9 mouse cellular contexts compared by ENCODE assay signal in the genomic region with DNA sequence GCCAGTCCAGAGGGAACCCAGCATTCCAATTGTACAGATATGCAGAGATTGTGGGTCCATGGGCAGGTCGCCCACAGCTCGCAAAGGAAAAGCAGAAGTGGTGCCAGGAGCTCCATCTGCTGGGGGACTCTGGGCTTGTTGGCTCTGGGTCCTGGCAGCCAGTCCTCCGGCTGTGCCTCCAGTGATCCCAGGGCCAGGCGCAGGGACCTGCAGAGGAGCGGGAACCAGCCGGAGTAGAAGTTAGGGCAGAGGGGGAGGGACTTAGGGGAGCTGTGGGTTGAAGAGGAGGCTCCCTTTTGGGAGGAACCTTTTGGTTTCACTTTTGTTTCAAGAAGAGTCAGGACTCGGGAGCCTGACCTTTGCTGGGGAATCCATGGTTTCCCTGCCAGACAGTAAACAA. TPM values are rescaled to one million over a fixed set of nuclear protein-coding genes. Genes with fewer than 3 reads are reported as not detected.
A peak's percentile ranks its signal among the peaks of the same experiment; 100 is the strongest.
DNase-seq lines count a peak whose midpoint lies in the region.
"Had no signal": no experiment of that assay in that cellular context is flagged by ENCODE, and none has a peak within 500 bp of the region (broad histone marks: within the 10 kb centered on the region; RNA-seq: fewer than 3 reads in every experiment).

No protein-coding gene starts in this region.

- H3K4me3 ChIP-seq in forebrain, embryonic 10.5 days = no peak overlapping the region
- H3K4me3 ChIP-seq: neural tube, embryonic 12.5 days had no signal

- no peak overlapping the region for H3K27ac ChIP-seq in forebrain, embryonic 10.5 days
- H3K27ac ChIP-seq: neural tube, embryonic 12.5 days had no signal

- no peaks in the 10 kb centered on the region for H3K4me1 ChIP-seq in forebrain, embryonic 10.5 days
- H3K4me1 ChIP-seq: neural tube, embryonic 12.5 days had no signal

- 69% methylated on average over 7 of the region's 7 CpGs for WGBS in forebrain, embryonic 10.5 days

- H3K27me3 ChIP-seq in forebrain, embryonic 10.5 days (ENCODE audit: poor library complexity, severe bottlenecking) = no peaks in the 10 kb centered on the region
- H3K27me3 ChIP-seq: neural tube, embryonic 12.5 days had no signal

- H3K9me3 ChIP-seq in forebrain, embryonic 10.5 days = peaks cover 31% of the 10 kb centered on the region

- no peaks in the 10 kb centered on the region for H3K36me3 ChIP-seq in forebrain, embryonic 10.5 days (replicated peaks)
- H3K36me3 ChIP-seq: neural tube, embryonic 12.5 days had no signal

- DNase-seq in ovary, adult 18-20 months (ENCODE audit: low spot score) = peak; percentile 35
- no peak for DNase-seq in ovary, postnatal 10 days (ENCODE audit: low spot score)
- peak; percentile 62 to 68 for DNase-seq in adrenal gland, postnatal 36 days
- peak; percentile 3 for DNase-seq in heart, adult 8-10 months (ENCODE audit: low spot score)
- peak; percentile 7 to 23 for DNase-seq in layer of hippocampus, postnatal 10 days (ENCODE audit: low spot score in 2 of 2)
- DNase-seq in ovary, postnatal 14 days (ENCODE audit: low spot score) = peak; percentile 10
- no peak for DNase-seq in forebrain, embryonic 10.5 days (ENCODE audit: extremely low spot score, low spot score)
- DNase-seq in right cerebral cortex, postnatal 36 days (ENCODE audit: low spot score in 2 of 2) = no peak

RNA-seq across cellular contexts. Expression of a gene that starts 28.2 kb away (rescaled TPM):
- total RNA-seq in adrenal gland, postnatal 36 days (2021) = not detected
- total RNA-seq in heart, adult 8-10 months (2022) = not detected
- total RNA-seq in layer of hippocampus, postnatal 10 days (2021) = under 1 TPM in 1 of 2 experiments, not detected in 1; 0.11 TPM
- polyA plus RNA-seq in forebrain, embryonic 10.5 days (2016; fragmentation: Nextera tagmentation; extraction: Ambion mirVana) = not detected in 2 replicates
- polyA plus RNA-seq: neural tube, embryonic 12.5 days had no signal

RNA-seq across cellular contexts. Expression of a gene that starts 51.6 kb away (rescaled TPM):
- total RNA-seq in adrenal gland, postnatal 36 days (2021) = 10 to 100 TPM in 1 of 2 experiments, 1 to 10 TPM in 1; 7.2 to 11.7 TPM
- total RNA-seq in heart, adult 8-10 months (2022) = 1 to 10 TPM; 2.2 to 7.2 (median 3.5) TPM
- 1 to 10 TPM; 3.5 to 4.3 TPM for total RNA-seq in layer of hippocampus, postnatal 10 days (2021)
- polyA plus RNA-seq in forebrain, embryonic 10.5 days (2016; fragmentation: Nextera tagmentation; extraction: Ambion mirVana) = 1.6 and 2.2 TPM in 2 replicates

Comparison
In these comparisons a context has a peak if more than half of its experiments do, and no peak if none do; other contexts are left out.
1. DNase-seq: peak in ovary, adult 18-20 months (single experiment), adrenal gland, postnatal 36 days (2 of 2), heart, adult 8-10 months (single experiment), layer of hippocampus, postnatal 10 days (2 of 2) and ovary, postnatal 14 days (single experiment); none in ovary, postnatal 10 days (single experiment), forebrain, embryonic 10.5 days (single experiment) and right cerebral cortex, postnatal 36 days (0 of 2).